Mouse (Mus musculus): ENCODE measurements around the gene Arih1. TPM values are rescaled to one million over a fixed set of nuclear protein-coding genes. Genes with fewer than 3 reads are reported as not detected.
"Not testable (repeated sequence)": the region's sequence is repeated elsewhere in the genome, so short reads cannot be mapped to it uniquely, and the experiment has no call there.

The Arih1 gene
- polyA plus RNA-seq, 1 experiment from 2014 or later: 17.2 TPM

DNA sequence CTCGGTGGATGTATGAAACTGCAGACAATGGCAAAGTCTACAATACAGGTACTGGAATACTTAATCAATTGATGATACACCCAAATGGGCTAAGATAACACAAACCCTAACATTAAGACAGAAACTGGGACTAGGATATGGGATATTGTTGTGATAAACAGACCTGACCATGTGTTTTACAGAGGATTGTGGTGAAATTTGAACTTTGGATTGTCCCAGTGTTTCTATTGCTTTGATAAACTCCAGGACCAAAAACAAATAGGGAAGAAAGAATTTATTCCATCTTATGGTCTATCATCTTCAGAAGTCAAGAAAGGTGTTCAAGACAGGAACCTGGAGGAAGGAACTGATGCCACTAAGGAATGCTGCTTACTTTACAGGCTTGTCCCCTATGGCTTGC lies 28.7 kb downstream of the Arih1 start:
- Histone ChIP-seq H3K4me1 (replicated peaks) (0 out of 2 replicates have a peak, but pooled peaks cover 11% of the 10 kb centered on the region), H3K9me3 (no peaks in the 10 kb centered on the region), H3K27ac (replicated peaks) (no peak overlapping the region), H3K4me2 (no peak overlapping the region), H3K36me3 (no peaks in the 10 kb centered on the region), H3K9ac (no peak overlapping the region), H3K27me3 (no peaks in the 10 kb centered on the region), H3K4me3 (no peak overlapping the region)
- ATAC-seq (ENCODE audit: low FRiP score, low read depth): no peak
- WGBS: 86% methylated on average over 1 of the region's 1 CpGs

DNA sequence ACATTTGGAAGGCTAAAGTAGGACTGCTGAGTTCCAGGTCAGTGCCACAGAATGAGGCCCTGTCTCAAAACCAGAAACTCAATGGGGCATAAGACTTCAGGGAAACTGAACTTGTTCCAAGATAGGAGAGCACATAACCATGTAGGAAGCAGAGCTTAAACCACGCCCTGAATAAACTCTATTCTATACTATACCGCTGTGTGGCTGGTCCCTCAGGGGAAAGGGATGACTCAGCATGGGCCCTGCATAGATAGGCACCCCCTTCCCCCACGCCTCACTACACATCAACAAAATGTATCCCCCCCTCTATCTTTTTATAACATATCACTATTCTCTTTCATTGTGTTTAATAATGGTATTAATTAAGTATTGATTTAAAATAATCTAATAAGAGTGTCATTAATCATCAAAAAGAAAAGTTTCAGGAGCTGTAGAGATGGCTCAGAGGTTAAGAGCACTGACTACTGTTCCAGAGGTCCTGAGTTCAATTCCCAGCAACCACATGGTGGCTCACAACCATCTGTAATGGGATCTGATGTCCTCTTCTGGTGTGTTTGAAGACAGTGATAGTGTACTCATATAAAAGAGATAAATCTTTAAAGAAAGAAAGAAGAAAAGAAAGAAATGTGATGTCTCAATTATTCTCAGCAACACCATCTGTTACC lies 30.9 kb downstream of the Arih1 start:
- Histone ChIP-seq H3K27me3 (no peaks in the 10 kb centered on the region), H3K9me3 (no peaks in the 10 kb centered on the region), H3K36me3 (no peaks in the 10 kb centered on the region), H3K4me3 (no peak overlapping the region), H3K27ac (replicated peaks) (no peak overlapping the region), H3K4me1 (replicated peaks) (0 out of 2 replicates have a peak, but pooled peaks cover 11% of the 10 kb centered on the region), H3K9ac (no peak overlapping the region), H3K4me2 (no peak overlapping the region)
- WGBS: 80% methylated on average over 3 of the region's 3 CpGs
- ATAC-seq (ENCODE audit: low FRiP score, low read depth): no peak

DNA sequence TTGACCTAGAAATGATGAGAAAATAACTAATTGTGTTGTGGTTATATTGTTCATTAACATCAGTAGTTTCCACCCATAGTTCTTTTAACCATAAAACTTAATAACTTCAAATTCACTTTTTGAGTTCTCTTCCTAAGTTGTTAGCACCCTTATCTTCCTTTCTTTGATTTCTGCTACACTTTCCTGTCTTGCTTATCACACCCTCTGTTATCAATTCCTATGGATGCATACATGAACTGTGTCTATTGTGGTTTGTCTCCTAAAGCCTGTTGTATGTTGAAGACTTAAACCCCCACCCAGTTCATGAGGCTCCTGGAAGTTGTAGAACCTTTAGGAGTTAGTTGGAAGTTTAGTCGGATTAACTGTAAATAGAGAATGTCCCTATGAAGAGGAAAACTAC lies 52.7 kb downstream of the Arih1 start:
- H3K27me3 ChIP-seq: no peaks in the 10 kb centered on the region
- H3K27ac ChIP-seq (replicated peaks): no peak overlapping the region
- peaks cover 11% of the 10 kb centered on the region; the same call in 1 of the 2 replicates for H3K36me3 ChIP-seq
- no peak overlapping the region for H3K4me3 ChIP-seq
- H3K4me2 ChIP-seq: no peak overlapping the region
- no peaks in the 10 kb centered on the region for H3K4me1 ChIP-seq (replicated peaks)
- no peak overlapping the region for H3K9ac ChIP-seq
- no peaks in the 10 kb centered on the region for H3K9me3 ChIP-seq
- 100% methylated on average over 1 of the region's 1 CpGs for WGBS
- no peak for ATAC-seq (ENCODE audit: low FRiP score, low read depth)

DNA sequence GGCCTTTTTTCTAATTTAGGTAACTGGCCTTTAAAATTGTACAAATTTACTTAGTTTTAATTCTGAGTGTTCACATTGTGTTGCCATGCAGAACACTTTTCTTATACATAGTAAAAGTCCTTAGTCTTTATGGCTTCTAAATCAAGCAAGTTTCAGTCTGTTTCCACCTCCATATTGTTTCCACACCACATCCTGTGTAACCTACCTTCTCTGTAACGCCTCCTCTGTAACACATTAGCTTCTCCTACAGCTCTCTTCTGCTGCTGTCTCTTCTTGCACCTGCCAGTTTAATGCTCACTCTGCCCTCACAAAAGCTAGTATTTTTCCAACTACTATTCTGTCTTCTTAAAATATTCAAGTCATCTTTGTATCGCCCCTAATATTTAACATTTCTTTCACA lies 54.8 kb downstream of the Arih1 start:
- Histone ChIP-seq H3K4me3 (no peak overlapping the region), H3K4me2 (no peak overlapping the region)

GRCm38 (mm10) chr9:59420487-59420886 lies 65.9 kb downstream of the Arih1 start:
- 91% methylated on average over 6 of the region's 6 CpGs for WGBS
- H3K4me3 ChIP-seq: no peak overlapping the region
- no peak for ATAC-seq (ENCODE audit: low FRiP score, low read depth)

More for the DNA sequence above, 54.8 kb downstream of the Arih1 start:
- 97% methylated on average over 2 of the region's 2 CpGs for WGBS
- Histone ChIP-seq H3K9ac (no peak overlapping the region), H3K36me3 (peaks cover 11% of the 10 kb centered on the region; the same call in 1 of the 2 replicates), H3K4me1 (replicated peaks) (no peaks in the 10 kb centered on the region), H3K27ac (replicated peaks) (no peak overlapping the region), H3K27me3 (no peaks in the 10 kb centered on the region), H3K9me3 (no peaks in the 10 kb centered on the region)
- no peak for ATAC-seq (ENCODE audit: low FRiP score, low read depth)

GRCm38 (mm10) chr9:59407271-59407670 lies 79.1 kb downstream of the Arih1 start:
- peaks cover 30% of the 10 kb centered on the region for H3K36me3 ChIP-seq
- no peaks in the 10 kb centered on the region for H3K27me3 ChIP-seq
- 100% methylated on average over 1 of the region's 1 CpGs for WGBS
- no peaks in the 10 kb centered on the region for H3K4me1 ChIP-seq (replicated peaks)
- H3K27ac ChIP-seq (replicated peaks): no peak overlapping the region
- no peak overlapping the region for H3K4me2 ChIP-seq
- H3K4me3 ChIP-seq: no peak overlapping the region
- ATAC-seq (ENCODE audit: low FRiP score, low read depth): no peak
- no peaks in the 10 kb centered on the region for H3K9me3 ChIP-seq
- H3K9ac ChIP-seq: no peak overlapping the region

More at GRCm38 (mm10) chr9:59420487-59420886, 65.9 kb downstream of the Arih1 start:
- Histone ChIP-seq H3K4me1 (replicated peaks) (no peaks in the 10 kb centered on the region), H3K27me3 (no peaks in the 10 kb centered on the region), H3K4me2 (no peak overlapping the region), H3K36me3 (no peaks in the 10 kb centered on the region), H3K9me3 (no peaks in the 10 kb centered on the region), H3K9ac (no peak overlapping the region), H3K27ac (replicated peaks) (no peak overlapping the region)

- Histone ChIP-seq H3K4me3 (no peak overlapping the region), H3K4me1 (replicated peaks) (no peaks in the 10 kb centered on the region), H3K4me2 (no peak overlapping the region), H3K27me3 (no peaks in the 10 kb centered on the region), H3K36me3 (peaks cover 32% of the 10 kb centered on the region), H3K27ac (replicated peaks) (no peak overlapping the region), H3K9me3 (no peaks in the 10 kb centered on the region), H3K9ac (no peak overlapping the region)
- no peak for ATAC-seq (ENCODE audit: low FRiP score, low read depth)
- WGBS: 90% methylated on average over 4 of the region's 4 CpGs
Observed at GRCm38 (mm10) chr9:59389086-59389485, 97.3 kb downstream of the Arih1 start.

- Histone ChIP-seq H3K27ac (replicated peaks) (no peak overlapping the region), H3K9me3 (no peaks in the 10 kb centered on the region), H3K27me3 (no peaks in the 10 kb centered on the region), H3K4me3 (no peak overlapping the region), H3K4me1 (replicated peaks) (no peaks in the 10 kb centered on the region), H3K9ac (no peak overlapping the region), H3K4me2 (no peak overlapping the region), H3K36me3 (peaks cover 26% of the 10 kb centered on the region)
- 86% methylated on average over 1 of the region's 1 CpGs for WGBS
- no peak for ATAC-seq (ENCODE audit: low FRiP score, low read depth)
Observed at GRCm38 (mm10) chr9:59388311-59388710, 98.1 kb downstream of the Arih1 start.

DNA sequence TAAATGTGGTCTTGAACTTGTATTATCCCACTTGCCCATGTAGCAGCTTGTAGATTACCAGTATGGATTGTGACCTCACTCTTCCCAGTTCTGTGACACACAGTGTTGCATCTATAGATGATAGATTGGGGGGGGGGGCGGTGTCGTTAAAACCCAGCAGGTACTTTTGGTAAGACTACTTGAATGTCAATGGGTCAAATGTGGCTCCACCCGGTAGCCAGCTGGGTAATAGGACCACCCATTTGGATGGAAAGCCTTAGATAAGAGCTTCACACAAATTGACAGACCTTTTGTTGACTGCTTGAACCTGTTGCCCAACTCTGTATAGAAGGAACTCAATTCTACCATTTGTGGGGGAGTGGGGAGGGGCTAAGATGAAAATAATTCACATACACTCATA lies 99.0 kb downstream of the Arih1 start:
- no peaks in the 10 kb centered on the region for H3K9me3 ChIP-seq
- H3K4me3 ChIP-seq: no peak overlapping the region
- H3K27ac ChIP-seq (replicated peaks): no peak overlapping the region
- no peaks in the 10 kb centered on the region for H3K27me3 ChIP-seq
- H3K4me1 ChIP-seq (replicated peaks): no peaks in the 10 kb centered on the region
- no peak for ATAC-seq (ENCODE audit: low FRiP score, low read depth)
- H3K4me2 ChIP-seq: no peak overlapping the region
- no peak overlapping the region for H3K9ac ChIP-seq
- peaks cover 18% of the 10 kb centered on the region for H3K36me3 ChIP-seq
- whole genome bisulfite sequencing: 47% methylated on average over 3 of the region's 3 CpGs

GRCm38 (mm10) chr9:59375626-59376025 lies 110.8 kb downstream of the Arih1 start:
- Histone ChIP-seq H3K4me3 (no peak overlapping the region), H3K27me3 (no peaks in the 10 kb centered on the region), H3K36me3 (no peaks in the 10 kb centered on the region), H3K4me1 (replicated peaks) (no peaks in the 10 kb centered on the region), H3K27ac (replicated peaks) (no peak overlapping the region), H3K4me2 (no peak overlapping the region), H3K9me3 (no peaks in the 10 kb centered on the region), H3K9ac (no peak overlapping the region)
- 95% methylated on average over 15 of the region's 15 CpGs for WGBS
- no peak for ATAC-seq (ENCODE audit: low FRiP score, low read depth)

DNA sequence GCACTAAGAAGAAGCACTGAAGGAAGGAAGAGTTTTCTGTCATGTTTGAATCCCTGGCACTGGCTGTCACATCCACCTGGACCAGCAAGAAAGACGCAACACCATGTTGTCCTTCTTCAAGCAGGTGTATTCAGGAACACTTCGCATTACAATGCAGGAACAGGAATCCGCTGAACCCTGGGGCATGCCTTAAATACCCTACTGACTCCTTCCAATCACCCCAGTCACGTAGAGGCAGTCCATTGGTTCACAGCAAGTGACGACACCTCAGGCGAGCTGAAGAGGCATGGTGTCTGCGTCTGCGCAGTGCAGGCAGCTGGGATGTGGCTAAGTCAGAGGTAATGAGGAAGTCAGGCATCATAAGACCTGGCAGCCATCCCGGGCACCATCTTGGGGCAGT lies 116.8 kb downstream of the Arih1 start:
- Histone ChIP-seq H3K4me2 (no peak overlapping the region), H3K9ac (no peak overlapping the region), H3K36me3 (no peaks in the 10 kb centered on the region), H3K4me1 (replicated peaks) (no peaks in the 10 kb centered on the region), H3K4me3 (no peak overlapping the region), H3K9me3 (no peaks in the 10 kb centered on the region), H3K27ac (replicated peaks) (no peak overlapping the region), H3K27me3 (no peaks in the 10 kb centered on the region)
- no peak for ATAC-seq (ENCODE audit: low FRiP score, low read depth)
- WGBS: 91% methylated on average over 9 of the region's 9 CpGs

- Histone ChIP-seq H3K4me3 (no peak overlapping the region), H3K4me2 (no peak overlapping the region), H3K9me3 (no peaks in the 10 kb centered on the region), H3K27ac (replicated peaks) (no peak overlapping the region), H3K36me3 (no peaks in the 10 kb centered on the region), H3K27me3 (no peaks in the 10 kb centered on the region), H3K4me1 (replicated peaks) (no peaks in the 10 kb centered on the region), H3K9ac (no peak overlapping the region)
- WGBS: 86% methylated on average over 5 of the region's 5 CpGs
- no peak for ATAC-seq (ENCODE audit: low FRiP score, low read depth)
Observed at GRCm38 (mm10) chr9:59369220-59369619, 117.2 kb downstream of the Arih1 start.

DNA sequence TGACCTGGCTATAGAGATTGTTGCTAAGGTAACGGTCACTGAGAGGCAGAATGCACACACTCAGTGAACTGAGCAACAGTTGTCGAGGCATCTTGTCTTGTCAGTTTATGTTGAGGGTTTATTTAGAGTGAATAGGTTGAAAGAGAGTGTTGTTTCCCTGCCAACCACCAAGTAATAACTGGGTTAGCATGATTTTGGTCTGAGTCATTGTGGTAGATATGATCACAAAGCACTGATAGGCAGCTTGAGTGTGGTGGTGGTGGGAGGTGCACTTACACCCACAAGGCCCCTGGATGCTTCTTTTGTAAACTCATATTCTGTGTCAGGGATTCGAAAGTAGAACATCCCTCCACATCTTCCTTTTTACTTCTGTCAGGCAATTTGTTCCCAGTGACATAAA lies 125.9 kb downstream of the Arih1 start:
- H3K27me3 ChIP-seq; H3K9me3 ChIP-seq; H3K27ac ChIP-seq (replicated peaks); H3K4me1 ChIP-seq (replicated peaks); H3K36me3 ChIP-seq; H3K4me3 ChIP-seq; ATAC-seq (ENCODE audit: low FRiP score, low read depth); H3K4me2 ChIP-seq; H3K9ac ChIP-seq: not testable (repeated sequence)
- WGBS: 40% methylated on average over 1 of the region's 3 CpGs
